Mouse (Mus musculus) thymus, adult 2 months (tissue): Measurements from ENCODE around the gene Zfp385b.

Experiments
- CTCF ChIP-seq: fragments of 200-500 bp; IDR thresholded peaks from 2 replicates; pipeline ENCODE4 v1.5.1; 2012; ENCODE audit warnings: mild to moderate bottlenecking, control low read depth, low read length, moderate library complexity, borderline replicate concordance; ENCODE audit not compliant: control insufficient read depth, poor library complexity, insufficient read depth; ENCODE audit errors: extremely low read depth
- POLR2A ChIP-seq: fragments of 200-500 bp; IDR thresholded peaks from 2 replicates; pipeline ENCODE4 v1.6.1; 2012; ENCODE audit warnings: mild to moderate bottlenecking, low read length, control low read depth, moderate library complexity; ENCODE audit not compliant: control insufficient read depth, poor library complexity, insufficient read depth; ENCODE audit errors: extremely low read depth

GRCm38 (mm10) chr2:77418078-77418477 is 401.4 kb downstream of the Zfp385b start:
- TF ChIP-seq CTCF (no peak), POLR2A (no peak)
